Mouse (Mus musculus) MEL-GATA-1-ER (cell line): ENCODE data around the gene C5ar1.
A peak's percentile ranks its signal among the peaks of the same experiment; 100 is the strongest.
"Not testable (repeated sequence)": the region's sequence is repeated elsewhere in the genome, so short reads cannot be mapped to it uniquely, and the experiment has no call there.

Source experiments
- DNase-seq: peaks from one replicate; pipeline ENCODE4 v3.0.0-alpha.2; 2012; ENCODE audit warnings: low read depth; ENCODE audit errors: extremely low read depth

C5ar1 gene

GRCm38 (mm10) chr7:16274922-16275890 is 15.9 kb upstream of the C5ar1 start:
- DNase-seq = peak; percentile 97

GRCm38 (mm10) chr7:16273766-16274140 is 14.4 kb upstream of the C5ar1 start:
- peak; percentile 73 for DNase-seq

- peak; percentile 86 for DNase-seq
Observed at GRCm38 (mm10) chr7:16273081-16273765, 13.9 kb upstream of the C5ar1 start, which contains the start of gene Inafm1. Inafm1 (minus strand) TSS chr7:16273617.

- no peak for DNase-seq
Observed at GRCm38 (mm10) chr7:16272681-16273080, 13.3 kb upstream of the C5ar1 start.

- no peak for DNase-seq
Observed at GRCm38 (mm10) chr7:16271139-16271538, 11.8 kb upstream of the C5ar1 start.

- peak; percentile 71 for DNase-seq
Observed at GRCm38 (mm10) chr7:16266593-16266992, 7.3 kb upstream of the C5ar1 start.

GRCm38 (mm10) chr7:16265856-16266255 is 6.5 kb upstream of the C5ar1 start:
- no peak for DNase-seq

GRCm38 (mm10) chr7:16263843-16264242 is 4.5 kb upstream of the C5ar1 start:
- DNase-seq = no peak

- peak; percentile 77 for DNase-seq
Observed at GRCm38 (mm10) chr7:16263015-16263787, 3.9 kb upstream of the C5ar1 start.

GRCm38 (mm10) chr7:16261097-16261496 is 1.8 kb upstream of the C5ar1 start:
- DNase-seq = no peak

- no peak for DNase-seq
Observed at GRCm38 (mm10) chr7:16257830-16258229, 1.5 kb downstream of the C5ar1 start.

- DNase-seq = not testable (repeated sequence)
Observed at GRCm38 (mm10) chr7:16255963-16256362, 3.4 kb downstream of the C5ar1 start.

GRCm38 (mm10) chr7:16254195-16254594 is 5.1 kb downstream of the C5ar1 start:
- DNase-seq = no peak

- no peak for DNase-seq
Observed at GRCm38 (mm10) chr7:16250687-16251086, 8.7 kb downstream of the C5ar1 start.

GRCm38 (mm10) chr7:16245958-16246357 is 13.4 kb downstream of the C5ar1 start:
- DNase-seq = no peak

- no peak for DNase-seq
Observed at GRCm38 (mm10) chr7:16244067-16244466, 15.3 kb downstream of the C5ar1 start, which contains the start of gene C5ar2. C5ar2 (minus strand) TSS chr7:16244154.

GRCm38 (mm10) chr7:16242198-16242597 is 17.1 kb downstream of the C5ar1 start:
- no peak for DNase-seq

- DNase-seq = no peak
Observed at GRCm38 (mm10) chr7:16241787-16242186, 17.6 kb downstream of the C5ar1 start.

- no peak for DNase-seq
Observed at GRCm38 (mm10) chr7:16240978-16241303, 18.4 kb downstream of the C5ar1 start.

- DNase-seq = no peak
Observed at GRCm38 (mm10) chr7:16240281-16240977, 18.9 kb downstream of the C5ar1 start.

GRCm38 (mm10) chr7:16239554-16239997 is 19.8 kb downstream of the C5ar1 start:
- no peak for DNase-seq
